Comparison of ENCODE assay signal across 8 mouse cellular contexts in genomic region chr3:146403770-146404169, GRCm38 (mm10). TPM values are rescaled to one million over a fixed set of nuclear protein-coding genes. Genes with fewer than 3 reads are reported as not detected.
DNase-seq lines count a peak whose midpoint lies in the region; ATAC-seq and TF ChIP-seq lines count a peak whose summit lies in the region.

No protein-coding gene starts in this region.

- 43% methylated on average over 3 of the region's 3 CpGs for WGBS in embryonic facial prominence, embryonic 14.5 days
- 30% methylated on average over 3 of the region's 3 CpGs for WGBS in intestine, postnatal 0 days
- WGBS in neural tube, embryonic 14.5 days = 42% methylated on average over 3 of the region's 3 CpGs

- TF ChIP-seq CTCF in left cerebral cortex, adult 2 months (IDR thresholded peaks at IDR 0.05) = no peak
- TF ChIP-seq CTCF in intestine, postnatal 0 days (IDR thresholded peaks at IDR 0.05; ENCODE audit: low read depth) = no peak

- no peak for DNase-seq in left cerebral cortex, adult 2 months (ENCODE audit: extremely low spot score in 1 of 2, low spot score in 2 of 2)
- no peak for DNase-seq in left cerebral cortex, adult 8-10 months (ENCODE audit: low spot score in 2 of 2)
- no peak for DNase-seq in embryonic facial prominence, embryonic 14.5 days (ENCODE audit: low spot score)
- DNase-seq in retina, postnatal 1 day = no peak
- DNase-seq in right cerebral cortex, postnatal 4 days = no peak
- DNase-seq in gastrocnemius, postnatal 36 days = no peak

- no peaks in the 10 kb centered on the region for H3K27me3 ChIP-seq in embryonic facial prominence, embryonic 14.5 days (replicated peaks; ENCODE audit: control insufficient read depth, insufficient read depth, low read length)
- H3K27me3 ChIP-seq in intestine, postnatal 0 days (replicated peaks; ENCODE audit: control insufficient read depth, insufficient read depth, low read length) = no peaks in the 10 kb centered on the region
- no peaks in the 10 kb centered on the region for H3K27me3 ChIP-seq in neural tube, embryonic 14.5 days (ENCODE audit: control insufficient read depth, insufficient read depth, low read length)

- peaks cover 17% of the 10 kb centered on the region for H3K4me1 ChIP-seq in embryonic facial prominence, embryonic 14.5 days (ENCODE audit: control insufficient read depth, insufficient read depth, low read length)
- H3K4me1 ChIP-seq in intestine, postnatal 0 days (replicated peaks; ENCODE audit: control insufficient read depth, insufficient read depth, low read length) = no peaks in the 10 kb centered on the region
- peaks cover 18% of the 10 kb centered on the region for H3K4me1 ChIP-seq in neural tube, embryonic 14.5 days (ENCODE audit: control insufficient read depth, insufficient read depth, low read length)

- H3K27ac ChIP-seq in left cerebral cortex, adult 2 months = peak overlapping the region; percentile 99
- H3K27ac ChIP-seq in embryonic facial prominence, embryonic 14.5 days (replicated peaks; ENCODE audit: low read depth, low read length) = peak overlapping the region; percentile 74; the same call in 1 of the 2 replicates
- peak overlapping the region; percentile 89; the same call in 1 of the 2 replicates for H3K27ac ChIP-seq in intestine, postnatal 0 days (ENCODE audit: low read depth, low read length)
- H3K27ac ChIP-seq in neural tube, embryonic 14.5 days (ENCODE audit: low read depth, low read length) = peak overlapping the region; percentile 45

- intact Hi-C loops in left cerebral cortex, adult 2 months (cut with DNase I) = loop anchor here (2.0 kb wide), 1 partner anchor 59 kb away; no protein-coding TSS in a partner anchor
- intact Hi-C loops in gastrocnemius, postnatal 36 days (cut with DNase I) = no loop called here

- H3K9ac ChIP-seq in embryonic facial prominence, embryonic 14.5 days (ENCODE audit: low read depth, low read length) = peak overlapping the region; percentile 87
- H3K9ac ChIP-seq in intestine, postnatal 0 days (ENCODE audit: low read depth, low read length) = peak overlapping the region; percentile 72
- peak overlapping the region; percentile 88 for H3K9ac ChIP-seq in neural tube, embryonic 14.5 days (replicated peaks; ENCODE audit: low read depth, low read length)

- peak overlapping the region; percentile 72 for H3K4me3 ChIP-seq in left cerebral cortex, adult 2 months
- peak overlapping the region; percentile 95 for H3K4me3 ChIP-seq in embryonic facial prominence, embryonic 14.5 days (ENCODE audit: low read depth, low read length)
- peak overlapping the region; percentile 78 for H3K4me3 ChIP-seq in intestine, postnatal 0 days (ENCODE audit: low read depth, low read length)
- H3K4me3 ChIP-seq in neural tube, embryonic 14.5 days (ENCODE audit: low read depth, low read length) = peak overlapping the region; percentile 97

- ATAC-seq in embryonic facial prominence, embryonic 14.5 days (ENCODE audit: low read depth) = no peak
- no peak for ATAC-seq in intestine, postnatal 0 days
- ATAC-seq in neural tube, embryonic 14.5 days (ENCODE audit: low read depth) = no peak

- 0 out of 2 replicates have a peak, but pooled peaks cover 4% of the 10 kb centered on the region for H3K9me3 ChIP-seq in embryonic facial prominence, embryonic 14.5 days (ENCODE audit: control insufficient read depth, low read length)
- no peaks in the 10 kb centered on the region for H3K9me3 ChIP-seq in intestine, postnatal 0 days (ENCODE audit: control insufficient read depth)
- H3K9me3 ChIP-seq in neural tube, embryonic 14.5 days (ENCODE audit: control insufficient read depth, low read length) = no peaks in the 10 kb centered on the region

- H3K36me3 ChIP-seq in embryonic facial prominence, embryonic 14.5 days (ENCODE audit: control insufficient read depth, insufficient read depth, low read length) = no peaks in the 10 kb centered on the region
- no peaks in the 10 kb centered on the region for H3K36me3 ChIP-seq in intestine, postnatal 0 days (ENCODE audit: control insufficient read depth, insufficient read depth)
- no peaks in the 10 kb centered on the region for H3K36me3 ChIP-seq in neural tube, embryonic 14.5 days (ENCODE audit: control insufficient read depth, insufficient read depth, low read length)

- peak overlapping the region; percentile 95 for H3K4me2 ChIP-seq in embryonic facial prominence, embryonic 14.5 days (ENCODE audit: low read depth, low read length)
- H3K4me2 ChIP-seq in intestine, postnatal 0 days (replicated peaks; ENCODE audit: low read depth) = peak overlapping the region; percentile 97
- peak overlapping the region; percentile 83 for H3K4me2 ChIP-seq in neural tube, embryonic 14.5 days (ENCODE audit: low read depth, low read length)

RNA-seq across cellular contexts. Expression of gene Ssx2ip, which starts 0.7 kb away (rescaled TPM):
- total RNA-seq in left cerebral cortex, adult 2 months (2021) = 10 to 100 TPM; 91.0 to 91.6 TPM
- 10 to 100 TPM; 81.7 to 96.1 (median 89.0) TPM for total RNA-seq in left cerebral cortex, adult 8-10 months (2022)
- polyA plus RNA-seq in embryonic facial prominence, embryonic 14.5 days (2014; fragmentation: Nextera tagmentation; extraction: Ambion mirVana) = 34.5 and 35.1 TPM in 2 replicates
- 31.1 TPM in 2 replicates for polyA plus RNA-seq in intestine, postnatal 0 days (2015; fragmentation: Nextera tagmentation; extraction: Ambion mirVana)
- polyA plus RNA-seq in neural tube, embryonic 14.5 days (2014; fragmentation: Nextera tagmentation; extraction: Ambion mirVana) = 14.8 and 18.1 TPM in 2 replicates
- total RNA-seq in gastrocnemius, postnatal 36 days (2021) = 10 to 100 TPM; 25.9 to 33.6 TPM

RNA-seq across cellular contexts. Expression of gene Ctbs, which starts 45.8 kb away (rescaled TPM):
- 1 to 10 TPM; 7.1 to 8.1 TPM for total RNA-seq in left cerebral cortex, adult 2 months (2021)
- total RNA-seq in left cerebral cortex, adult 8-10 months (2022) = 10 to 100 TPM in 1 of 4 experiments, 1 to 10 TPM in 3; 5.9 to 10.5 (median 9.7) TPM
- polyA plus RNA-seq in embryonic facial prominence, embryonic 14.5 days (2014; fragmentation: Nextera tagmentation; extraction: Ambion mirVana) = 10.5 and 12.7 TPM in 2 replicates
- 8.1 and 8.3 TPM in 2 replicates for polyA plus RNA-seq in intestine, postnatal 0 days (2015; fragmentation: Nextera tagmentation; extraction: Ambion mirVana)
- 5.3 and 6.6 TPM in 2 replicates for polyA plus RNA-seq in neural tube, embryonic 14.5 days (2014; fragmentation: Nextera tagmentation; extraction: Ambion mirVana)
- total RNA-seq in gastrocnemius, postnatal 36 days (2021) = 1 to 10 TPM; 4.0 to 5.7 TPM

Comparison
In these comparisons a context has a peak if more than half of its experiments do, and no peak if none do; other contexts are left out.
1. H3K27ac ChIP-seq: peak in every context shown above with its lines; median percentile 99 in left cerebral cortex, adult 2 months; 89 in intestine, postnatal 0 days; 74 in embryonic facial prominence, embryonic 14.5 days; 45 in neural tube, embryonic 14.5 days.